1 mouse cellular context compared by ENCODE assay signal in genomic region chr11:115902831-115903230, GRCm38 (mm10).
TF ChIP-seq lines count a peak whose summit lies in the region.

No protein-coding gene starts in this region.

TF ChIP-seq in MEL, 35 proteins besides CTCF, POLR2A, EP300 and RAD21 (continued from another document):
- 0 out of 2 replicates have a peak, but pooled peaks have one; percentile 41 for TF ChIP-seq HCFC1 (IDR thresholded peaks at IDR 0.05; ENCODE audit: low read depth, low read length)
- peak; percentile 83 for TF ChIP-seq ETS1 (IDR thresholded peaks at IDR 0.05; ENCODE audit: low read depth, low read length)
- no peak for TF ChIP-seq MYC (IDR thresholded peaks at IDR 0.05; ENCODE audit: low read depth, low read length)
- no peak for TF ChIP-seq ZNF384 (IDR thresholded peaks at IDR 0.05; ENCODE audit: low read depth, low read length)
- TF ChIP-seq USF2 (IDR thresholded peaks at IDR 0.05; ENCODE audit: borderline replicate concordance in 1 of 2, insufficient read depth in 1 of 2, low read depth in 1 of 2, low read length in 2 of 2), result no peak
- peak; percentile 58; the same call in 1 of the 2 replicates for TF ChIP-seq TCF12 (IDR thresholded peaks at IDR 0.05; ENCODE audit: low read depth, low read length)
- TF ChIP-seq MAZ (IDR thresholded peaks at IDR 0.05; ENCODE audit: low read depth, low read length), result 0 out of 2 replicates have a peak, but pooled peaks have one; percentile 56
- TF ChIP-seq E2F4 (IDR thresholded peaks at IDR 0.05; ENCODE audit: borderline replicate concordance, low read depth, low read length), result no peak
- TF ChIP-seq TAL1 (IDR thresholded peaks at IDR 0.05; ENCODE audit: low read length), result no peak
- no peak for TF ChIP-seq UBTF (IDR thresholded peaks at IDR 0.05; ENCODE audit: borderline replicate concordance, insufficient read depth, low read depth, low read length)
- TF ChIP-seq SIN3A (IDR thresholded peaks at IDR 0.05; ENCODE audit: low read length), result peak; percentile 73
- TF ChIP-seq NRF1 (IDR thresholded peaks at IDR 0.05; ENCODE audit: insufficient read depth, low read depth, low read length, poor library complexity, severe bottlenecking), result no peak
- TF ChIP-seq TBP (IDR thresholded peaks at IDR 0.05; ENCODE audit: low read depth, low read length), result peak; percentile 59
- peak; percentile 82; the same call in 1 of the 2 replicates for TF ChIP-seq BHLHE40 (IDR thresholded peaks at IDR 0.05; ENCODE audit: borderline replicate concordance, low read depth, low read length)
- TF ChIP-seq KAT2A (conservative IDR thresholded peaks at IDR 0.05; ENCODE audit: low read depth, low read length), result no peak
- no peak for TF ChIP-seq MEF2A (IDR thresholded peaks at IDR 0.05; ENCODE audit: extremely low read depth, insufficient replicate concordance, low read depth, low read length, poor library complexity, severe bottlenecking)
TF ChIP-seq in MEL: peak in this region for 12.
